Mouse (Mus musculus): Measurements from ENCODE around the gene Slc35a3.
"Not testable (repeated sequence)": the region's sequence is repeated elsewhere in the genome, so short reads cannot be mapped to it uniquely, and the experiment has no call there.

Slc35a3 gene

GRCm38 (mm10) chr3:116698786-116699185 lies 13.8 kb downstream of the Slc35a3 start:
- peak in 1 of 2 experiments; percentile 13 for DNase-seq

- no peak for DNase-seq
Measured at GRCm38 (mm10) chr3:116695666-116695985, 17.0 kb downstream of the Slc35a3 start.

GRCm38 (mm10) chr3:116694955-116695665 lies 17.5 kb downstream of the Slc35a3 start:
- DNase-seq, result no peak

GRCm38 (mm10) chr3:116694312-116694711 lies 18.3 kb downstream of the Slc35a3 start:
- no peak for DNase-seq

GRCm38 (mm10) chr3:116681160-116681559 lies 31.5 kb downstream of the Slc35a3 start, which contains the start of gene Gm43191:
Gm43191 (minus strand) TSS chr3:116681260.
- DNase-seq, result no peak

- DNase-seq, result not testable (repeated sequence)
Measured at GRCm38 (mm10) chr3:116664281-116664680, 48.4 kb downstream of the Slc35a3 start.

- peak; percentile 99 to 100 for DNase-seq
Measured at GRCm38 (mm10) chr3:116662463-116662863, 50.2 kb downstream of the Slc35a3 start, which contains the start of gene Mfsd14a. Mfsd14a (minus strand) TSS chr3:116662677.

- peak in 1 of 2 experiments; percentile 54 for DNase-seq
Measured at GRCm38 (mm10) chr3:116661870-116662414, 50.7 kb downstream of the Slc35a3 start.

- DNase-seq, result no peak
Measured at GRCm38 (mm10) chr3:116661288-116661869, 51.3 kb downstream of the Slc35a3 start.

GRCm38 (mm10) chr3:116659856-116660430 lies 52.7 kb downstream of the Slc35a3 start:
- no peak for DNase-seq

GRCm38 (mm10) chr3:116658928-116659565 lies 53.6 kb downstream of the Slc35a3 start:
- no peak for DNase-seq

GRCm38 (mm10) chr3:116656184-116656965 lies 56.3 kb downstream of the Slc35a3 start:
- DNase-seq, result no peak

GRCm38 (mm10) chr3:116654051-116654450 lies 58.6 kb downstream of the Slc35a3 start:
- DNase-seq, result not testable (repeated sequence)

- DNase-seq, result no peak
Measured at GRCm38 (mm10) chr3:116653278-116653945, 59.2 kb downstream of the Slc35a3 start.

GRCm38 (mm10) chr3:116652033-116652446 lies 60.6 kb downstream of the Slc35a3 start:
- DNase-seq, result no peak

GRCm38 (mm10) chr3:116650698-116651097 lies 61.9 kb downstream of the Slc35a3 start:
- DNase-seq, result no peak

- no peak for DNase-seq
Measured at GRCm38 (mm10) chr3:116648805-116649204, 63.8 kb downstream of the Slc35a3 start.

GRCm38 (mm10) chr3:116646387-116646786 lies 66.2 kb downstream of the Slc35a3 start:
- no peak for DNase-seq

GRCm38 (mm10) chr3:116642373-116642772 lies 70.3 kb downstream of the Slc35a3 start:
- DNase-seq, result no peak

- no peak for DNase-seq
Measured at GRCm38 (mm10) chr3:116641811-116642371, 70.7 kb downstream of the Slc35a3 start.

GRCm38 (mm10) chr3:116640024-116640423 lies 72.6 kb downstream of the Slc35a3 start:
- DNase-seq, result no peak

Measured in cerebellum, postnatal 14 days (tissue).